Mouse (Mus musculus): ENCODE data around the gene Atl1. TPM values are rescaled to one million over a fixed set of nuclear protein-coding genes. Genes with fewer than 3 reads are reported as not detected.

The Atl1 gene
- polyA plus RNA-seq, 1 experiment from 2014 or later: 4.8 TPM

- Histone ChIP-seq H3K9me3 (ENCODE audit: control insufficient read depth, low read length) (no peaks in the 10 kb centered on the region), H3K9ac (ENCODE audit: low read depth, low read length) (peak overlapping the region; percentile 96), H3K36me3 (ENCODE audit: control insufficient read depth, insufficient read depth, low read length) (peaks cover 6% of the 10 kb centered on the region; the same call in 1 of the 2 replicates), H3K4me3 (ENCODE audit: low read length) (peak overlapping the region; percentile 91), H3K4me2 (replicated peaks; ENCODE audit: low read depth, low read length) (peak overlapping the region; percentile 71), H3K4me1 (ENCODE audit: control insufficient read depth, insufficient read depth, low read length) (peaks cover 27% of the 10 kb centered on the region), H3K27me3 (ENCODE audit: control insufficient read depth, insufficient read depth, low read length) (no peaks in the 10 kb centered on the region), H3K27ac (ENCODE audit: low read depth, low read length) (no peak overlapping the region)
- WGBS: 33% methylated on average over 3 of the region's 3 CpGs
- no peak for ATAC-seq (ENCODE audit: low FRiP score, low TSS enrichment)
These were observed 693 bp upstream of the Atl1 start for GRCm38 (mm10) chr12:69891721-69892120.

GRCm38 (mm10) chr12:69893927-69894326, 1.5 kb downstream of the Atl1 start:
- Histone ChIP-seq H3K27me3 (ENCODE audit: control insufficient read depth, insufficient read depth, low read length) (no peaks in the 10 kb centered on the region), H3K4me2 (replicated peaks; ENCODE audit: low read depth, low read length) (no peak overlapping the region), H3K9me3 (ENCODE audit: control insufficient read depth, low read length) (no peaks in the 10 kb centered on the region), H3K4me3 (ENCODE audit: low read length) (no peak overlapping the region), H3K9ac (ENCODE audit: low read depth, low read length) (no peak overlapping the region), H3K27ac (ENCODE audit: low read depth, low read length) (no peak overlapping the region; the same call in 1 of the 2 replicates), H3K36me3 (ENCODE audit: control insufficient read depth, insufficient read depth, low read length) (no peaks in the 10 kb centered on the region), H3K4me1 (ENCODE audit: control insufficient read depth, insufficient read depth, low read length) (peaks cover 22% of the 10 kb centered on the region)
- no peak for ATAC-seq (ENCODE audit: low FRiP score, low TSS enrichment)
- 67% methylated on average over 6 of the region's 6 CpGs for WGBS

- Histone ChIP-seq H3K4me2 (replicated peaks; ENCODE audit: low read depth, low read length) (no peak overlapping the region), H3K9ac (ENCODE audit: low read depth, low read length) (no peak overlapping the region), H3K9me3 (ENCODE audit: control insufficient read depth, low read length) (no peaks in the 10 kb centered on the region), H3K27me3 (ENCODE audit: control insufficient read depth, insufficient read depth, low read length) (no peaks in the 10 kb centered on the region), H3K27ac (ENCODE audit: low read depth, low read length) (no peak overlapping the region), H3K4me1 (ENCODE audit: control insufficient read depth, insufficient read depth, low read length) (peaks cover 15% of the 10 kb centered on the region), H3K4me3 (ENCODE audit: low read length) (no peak overlapping the region), H3K36me3 (ENCODE audit: control insufficient read depth, insufficient read depth, low read length) (no peaks in the 10 kb centered on the region)
- no peak for ATAC-seq (ENCODE audit: low FRiP score, low TSS enrichment)
- 20% methylated on average over 2 of the region's 2 CpGs for WGBS
These were observed 2.6 kb downstream of the Atl1 start for GRCm38 (mm10) chr12:69895046-69895445.

- no peak overlapping the region for H3K4me2 ChIP-seq (replicated peaks; ENCODE audit: low read depth, low read length)
- no peak overlapping the region for H3K27ac ChIP-seq (ENCODE audit: low read depth, low read length)
- 82% methylated on average over 4 of the region's 4 CpGs for WGBS
- H3K4me1 ChIP-seq (ENCODE audit: control insufficient read depth, insufficient read depth, low read length): no peaks in the 10 kb centered on the region
- no peak overlapping the region for H3K9ac ChIP-seq (ENCODE audit: low read depth, low read length)
- ATAC-seq (ENCODE audit: low FRiP score, low TSS enrichment): no peak
- no peaks in the 10 kb centered on the region for H3K36me3 ChIP-seq (ENCODE audit: control insufficient read depth, insufficient read depth, low read length)
- no peaks in the 10 kb centered on the region for H3K9me3 ChIP-seq (ENCODE audit: control insufficient read depth, low read length)
- no peaks in the 10 kb centered on the region for H3K27me3 ChIP-seq (ENCODE audit: control insufficient read depth, insufficient read depth, low read length)
- no peak overlapping the region for H3K4me3 ChIP-seq (ENCODE audit: low read length)
These were observed 5.7 kb downstream of the Atl1 start for GRCm38 (mm10) chr12:69898119-69898518.

- no peak overlapping the region for H3K27ac ChIP-seq (ENCODE audit: low read depth, low read length)
- H3K4me3 ChIP-seq (ENCODE audit: low read length): no peak overlapping the region
- H3K4me1 ChIP-seq (ENCODE audit: control insufficient read depth, insufficient read depth, low read length): peaks cover 12% of the 10 kb centered on the region; the same call in 1 of the 2 replicates
- H3K9me3 ChIP-seq (ENCODE audit: control insufficient read depth, low read length): no peaks in the 10 kb centered on the region
- ATAC-seq (ENCODE audit: low FRiP score, low TSS enrichment): no peak
- H3K36me3 ChIP-seq (ENCODE audit: control insufficient read depth, insufficient read depth, low read length): no peaks in the 10 kb centered on the region
- H3K4me2 ChIP-seq (replicated peaks; ENCODE audit: low read depth, low read length): no peak overlapping the region
- no peak overlapping the region for H3K9ac ChIP-seq (ENCODE audit: low read depth, low read length)
- WGBS: 86% methylated on average over 2 of the region's 2 CpGs
- H3K27me3 ChIP-seq (ENCODE audit: control insufficient read depth, insufficient read depth, low read length): 0 out of 2 replicates have a peak, but pooled peaks cover 2% of the 10 kb centered on the region
These were observed 12.6 kb downstream of the Atl1 start for GRCm38 (mm10) chr12:69904991-69905390.

GRCm38 (mm10) chr12:69907667-69908510, 15.5 kb downstream of the Atl1 start:
- 4% methylated on average over 29 of the region's 30 CpGs for WGBS
- H3K27ac ChIP-seq (ENCODE audit: low read depth, low read length): no peak overlapping the region
- ATAC-seq (ENCODE audit: low FRiP score, low TSS enrichment): peak; percentile 84
- H3K4me3 ChIP-seq (ENCODE audit: low read length): peak overlapping the region; percentile 31
- 0 out of 2 replicates have a peak, but pooled peaks cover 2% of the 10 kb centered on the region for H3K27me3 ChIP-seq (ENCODE audit: control insufficient read depth, insufficient read depth, low read length)
- H3K4me1 ChIP-seq (ENCODE audit: control insufficient read depth, insufficient read depth, low read length): peaks cover 12% of the 10 kb centered on the region; the same call in 1 of the 2 replicates
- no peaks in the 10 kb centered on the region for H3K36me3 ChIP-seq (ENCODE audit: control insufficient read depth, insufficient read depth, low read length)
- no peaks in the 10 kb centered on the region for H3K9me3 ChIP-seq (ENCODE audit: control insufficient read depth, low read length)
- peak overlapping the region; percentile 67 for H3K4me2 ChIP-seq (replicated peaks; ENCODE audit: low read depth, low read length)
- peak overlapping the region; percentile 44 for H3K9ac ChIP-seq (ENCODE audit: low read depth, low read length)

GRCm38 (mm10) chr12:69908511-69908900, 16.1 kb downstream of the Atl1 start:
- 40% methylated on average over 19 of the region's 19 CpGs for WGBS
- H3K4me2 ChIP-seq (replicated peaks; ENCODE audit: low read depth, low read length): peak overlapping the region; percentile 67
- H3K9me3 ChIP-seq (ENCODE audit: control insufficient read depth, low read length): no peaks in the 10 kb centered on the region
- ATAC-seq (ENCODE audit: low FRiP score, low TSS enrichment): peak; percentile 52; the same call in 1 of the 2 replicates
- peak overlapping the region; percentile 44; the same call in 1 of the 2 replicates for H3K9ac ChIP-seq (ENCODE audit: low read depth, low read length)
- 0 out of 2 replicates have a peak, but pooled peaks cover 2% of the 10 kb centered on the region for H3K27me3 ChIP-seq (ENCODE audit: control insufficient read depth, insufficient read depth, low read length)
- H3K4me3 ChIP-seq (ENCODE audit: low read length): peak overlapping the region; percentile 31; the same call in 1 of the 2 replicates
- no peak overlapping the region for H3K27ac ChIP-seq (ENCODE audit: low read depth, low read length)
- H3K4me1 ChIP-seq (ENCODE audit: control insufficient read depth, insufficient read depth, low read length): peaks cover 12% of the 10 kb centered on the region; the same call in 1 of the 2 replicates
- H3K36me3 ChIP-seq (ENCODE audit: control insufficient read depth, insufficient read depth, low read length): no peaks in the 10 kb centered on the region

GRCm38 (mm10) chr12:69911906-69912305, 19.5 kb downstream of the Atl1 start:
- Histone ChIP-seq H3K4me3 (ENCODE audit: low read length) (no peak overlapping the region), H3K9ac (ENCODE audit: low read depth, low read length) (no peak overlapping the region), H3K4me1 (ENCODE audit: control insufficient read depth, insufficient read depth, low read length) (peaks cover 12% of the 10 kb centered on the region; the same call in 1 of the 2 replicates), H3K4me2 (replicated peaks; ENCODE audit: low read depth, low read length) (no peak overlapping the region), H3K27me3 (ENCODE audit: control insufficient read depth, insufficient read depth, low read length) (0 out of 2 replicates have a peak, but pooled peaks cover 2% of the 10 kb centered on the region), H3K36me3 (ENCODE audit: control insufficient read depth, insufficient read depth, low read length) (no peaks in the 10 kb centered on the region), H3K27ac (ENCODE audit: low read depth, low read length) (no peak overlapping the region), H3K9me3 (ENCODE audit: control insufficient read depth, low read length) (no peaks in the 10 kb centered on the region)
- WGBS: 81% methylated on average over 7 of the region's 7 CpGs
- ATAC-seq (ENCODE audit: low FRiP score, low TSS enrichment): no peak

GRCm38 (mm10) chr12:69912737-69913136, 20.3 kb downstream of the Atl1 start:
- Histone ChIP-seq H3K27ac (ENCODE audit: low read depth, low read length) (no peak overlapping the region), H3K9ac (ENCODE audit: low read depth, low read length) (no peak overlapping the region), H3K4me1 (ENCODE audit: control insufficient read depth, insufficient read depth, low read length) (peaks cover 8% of the 10 kb centered on the region; the same call in 1 of the 2 replicates), H3K9me3 (ENCODE audit: control insufficient read depth, low read length) (no peaks in the 10 kb centered on the region), H3K27me3 (ENCODE audit: control insufficient read depth, insufficient read depth, low read length) (0 out of 2 replicates have a peak, but pooled peaks cover 2% of the 10 kb centered on the region), H3K4me2 (replicated peaks; ENCODE audit: low read depth, low read length) (no peak overlapping the region), H3K4me3 (ENCODE audit: low read length) (no peak overlapping the region), H3K36me3 (ENCODE audit: control insufficient read depth, insufficient read depth, low read length) (no peaks in the 10 kb centered on the region)
- ATAC-seq (ENCODE audit: low FRiP score, low TSS enrichment): no peak
- WGBS: 84% methylated on average over 7 of the region's 7 CpGs
